Mouse (Mus musculus): ENCODE results near the gene Gm12185. TPM values are rescaled to one million over a fixed set of nuclear protein-coding genes. Genes with fewer than 3 reads are reported as not detected.
A peak's percentile ranks its signal among the peaks of the same experiment; 100 is the strongest.
"Not testable (repeated sequence)": the region's sequence is repeated elsewhere in the genome, so short reads cannot be mapped to it uniquely, and the experiment has no call there.

The Gm12185 gene
- polyA plus RNA-seq, 1 experiment from 2014 or later = not detected

DNA sequence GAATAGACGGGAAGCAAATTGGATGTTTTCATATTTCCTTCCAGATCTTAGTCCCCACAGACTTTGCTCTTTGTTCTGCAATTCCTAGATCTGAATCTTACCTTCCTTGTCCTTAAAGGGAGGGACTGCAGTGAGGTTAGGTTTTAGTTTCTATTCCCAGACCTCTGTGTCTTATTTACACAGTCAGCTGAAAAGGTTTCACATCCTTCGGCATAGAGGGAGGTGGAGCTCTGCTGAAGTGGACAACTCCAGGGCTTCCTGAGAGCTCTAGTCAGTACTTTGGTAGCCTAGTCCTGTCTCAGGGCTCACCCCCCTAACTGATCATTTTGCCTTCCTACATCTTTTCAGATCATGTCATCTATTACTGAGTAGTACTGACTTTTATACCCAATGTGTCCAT is 90.0 kb downstream of the Gm12185 start, which contains the start of gene Gm5431:
Gm5431 (minus strand) TSS at position 194 of the 400 bp plus-strand sequence.
- Histone ChIP-seq H3K4me1 (no peaks in the 10 kb centered on the region), H3K9ac (no peak within 1 kb of the TSS), H3K27me3 (no peaks in the 10 kb centered on the region), H3K4me3 (no peak within 1 kb of the TSS), H3K4me2 (replicated peaks) (no peak within 1 kb of the TSS), H3K36me3 (no peaks in the 10 kb centered on the region), H3K27ac (no peak within 1 kb of the TSS), H3K9me3 (no peaks in the 10 kb centered on the region)
- ATAC-seq (ENCODE audit: insufficient number of reproducible peaks, insufficient read depth, low FRiP score, low TSS enrichment) = no peak
- WGBS = 68% methylated on average over 2 of the region's 2 CpGs

DNA sequence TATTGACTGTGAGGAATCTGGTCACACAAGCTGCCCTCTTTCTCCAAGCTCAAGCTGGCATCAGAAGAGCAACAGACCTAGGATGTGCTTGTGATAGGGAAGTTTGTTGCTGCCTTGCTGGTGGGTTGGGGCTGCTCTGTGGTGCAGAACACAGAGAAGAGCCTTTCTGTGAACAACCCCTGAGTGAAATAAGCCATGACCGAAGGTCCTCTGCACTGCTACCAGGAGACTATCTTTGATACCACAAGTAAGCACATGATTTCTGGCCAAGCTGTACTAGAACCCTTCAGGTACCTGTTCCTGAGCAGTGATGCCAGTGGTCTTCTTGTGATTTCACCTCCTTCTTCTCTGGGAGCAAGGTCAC is 90.5 kb downstream of the Gm12185 start:
- not testable (repeated sequence) for H3K27me3 ChIP-seq; H3K9me3 ChIP-seq; H3K4me2 ChIP-seq (replicated peaks); H3K27ac ChIP-seq; ATAC-seq (ENCODE audit: insufficient number of reproducible peaks, insufficient read depth, low FRiP score, low TSS enrichment); H3K4me1 ChIP-seq; H3K36me3 ChIP-seq; H3K4me3 ChIP-seq; H3K9ac ChIP-seq
- WGBS = 89% methylated on average over 1 of the region's 1 CpGs

- not testable (repeated sequence) for H3K4me1 ChIP-seq; H3K27ac ChIP-seq; H3K4me2 ChIP-seq (replicated peaks); H3K4me3 ChIP-seq; H3K27me3 ChIP-seq; H3K9me3 ChIP-seq; H3K36me3 ChIP-seq; ATAC-seq (ENCODE audit: insufficient number of reproducible peaks, insufficient read depth, low FRiP score, low TSS enrichment); H3K9ac ChIP-seq
- WGBS = 69% methylated on average over 6 of the region's 6 CpGs
These were observed 91.1 kb downstream of the Gm12185 start for GRCm38 (mm10) chr11:48900654-48901566.

- Histone ChIP-seq H3K27ac (no peak overlapping the region), H3K9me3 (no peaks in the 10 kb centered on the region), H3K27me3 (no peaks in the 10 kb centered on the region), H3K9ac (no peak overlapping the region), H3K4me2 (replicated peaks) (no peak overlapping the region), H3K4me1 (no peaks in the 10 kb centered on the region), H3K36me3 (no peaks in the 10 kb centered on the region), H3K4me3 (no peak overlapping the region)
- no peak for ATAC-seq (ENCODE audit: insufficient number of reproducible peaks, insufficient read depth, low FRiP score, low TSS enrichment)
- WGBS = 73% methylated on average over 2 of the region's 2 CpGs
These were observed 93.1 kb downstream of the Gm12185 start for GRCm38 (mm10) chr11:48898812-48899431.

DNA sequence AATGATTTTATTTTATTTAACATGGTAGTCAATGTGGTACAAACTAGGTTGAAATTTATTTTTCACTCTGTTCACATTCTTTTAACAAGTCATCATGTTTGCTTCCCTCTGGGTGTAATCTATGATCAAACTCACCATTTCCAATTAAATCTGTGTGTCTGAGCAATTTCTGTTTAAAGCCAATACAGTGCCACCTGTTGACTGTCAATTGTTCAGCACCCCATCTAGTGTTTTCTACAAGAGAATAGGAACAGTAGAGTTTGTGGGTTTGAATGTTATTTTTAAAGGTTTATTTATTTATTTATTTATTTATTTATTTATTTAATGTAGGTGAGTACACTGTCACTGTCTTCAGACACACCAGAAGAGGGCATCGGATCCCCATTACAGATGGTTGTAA is 115.3 kb downstream of the Gm12185 start:
- no peak overlapping the region for H3K4me2 ChIP-seq (replicated peaks)
- no peaks in the 10 kb centered on the region for H3K36me3 ChIP-seq
- H3K4me3 ChIP-seq = no peak overlapping the region
- no peak overlapping the region for H3K9ac ChIP-seq
- no peaks in the 10 kb centered on the region; the same call in 1 of the 2 replicates for H3K27me3 ChIP-seq
- H3K9me3 ChIP-seq = no peaks in the 10 kb centered on the region
- ATAC-seq (ENCODE audit: insufficient number of reproducible peaks, insufficient read depth, low FRiP score, low TSS enrichment) = no peak
- H3K4me1 ChIP-seq = no peaks in the 10 kb centered on the region
- WGBS = 85% methylated on average over 1 of the region's 1 CpGs
- H3K27ac ChIP-seq = no peak overlapping the region

DNA sequence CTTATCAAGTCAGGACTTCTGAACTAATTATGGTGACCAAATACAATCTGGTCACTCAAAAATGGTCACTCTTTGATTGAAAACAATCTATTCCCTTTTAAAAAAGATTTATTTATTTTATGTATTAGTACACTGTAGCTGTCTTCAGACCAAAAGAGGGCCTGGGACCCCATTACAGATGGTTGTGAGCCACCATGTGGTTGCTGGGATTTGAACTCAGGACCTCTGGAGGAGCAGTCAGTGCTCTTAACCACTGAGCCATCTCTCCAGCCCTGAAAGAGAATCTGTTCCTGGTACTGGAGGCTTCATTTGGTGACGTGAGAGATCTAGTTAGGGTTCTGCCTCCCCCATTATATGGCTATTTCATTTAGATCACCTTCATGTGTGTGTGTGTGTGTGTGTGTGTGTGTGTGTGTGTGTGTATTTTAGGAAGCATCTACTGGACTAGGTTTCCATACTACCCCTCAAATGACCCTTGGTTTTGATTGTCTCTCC is 116.6 kb downstream of the Gm12185 start:
- not testable (repeated sequence) for H3K36me3 ChIP-seq; ATAC-seq (ENCODE audit: insufficient number of reproducible peaks, insufficient read depth, low FRiP score, low TSS enrichment)
- 89% methylated on average over 1 of the region's 1 CpGs for WGBS

GRCm38 (mm10) chr11:48874465-48874864 is 117.6 kb downstream of the Gm12185 start:
- no peak for ATAC-seq (ENCODE audit: insufficient number of reproducible peaks, insufficient read depth, low FRiP score, low TSS enrichment)
- Histone ChIP-seq H3K27me3 (no peaks in the 10 kb centered on the region; the same call in 1 of the 2 replicates), H3K9ac (no peak overlapping the region), H3K36me3 (no peaks in the 10 kb centered on the region), H3K4me3 (no peak overlapping the region), H3K27ac (no peak overlapping the region), H3K9me3 (no peaks in the 10 kb centered on the region), H3K4me2 (replicated peaks) (no peak overlapping the region), H3K4me1 (no peaks in the 10 kb centered on the region)
- WGBS = 1% methylated on average over 4 of the region's 4 CpGs

More for the DNA sequence above, 116.6 kb downstream of the Gm12185 start:
- H3K27ac ChIP-seq; H3K9ac ChIP-seq; H3K9me3 ChIP-seq; H3K4me1 ChIP-seq; H3K4me3 ChIP-seq; H3K27me3 ChIP-seq; H3K4me2 ChIP-seq (replicated peaks): not testable (repeated sequence)

DNA sequence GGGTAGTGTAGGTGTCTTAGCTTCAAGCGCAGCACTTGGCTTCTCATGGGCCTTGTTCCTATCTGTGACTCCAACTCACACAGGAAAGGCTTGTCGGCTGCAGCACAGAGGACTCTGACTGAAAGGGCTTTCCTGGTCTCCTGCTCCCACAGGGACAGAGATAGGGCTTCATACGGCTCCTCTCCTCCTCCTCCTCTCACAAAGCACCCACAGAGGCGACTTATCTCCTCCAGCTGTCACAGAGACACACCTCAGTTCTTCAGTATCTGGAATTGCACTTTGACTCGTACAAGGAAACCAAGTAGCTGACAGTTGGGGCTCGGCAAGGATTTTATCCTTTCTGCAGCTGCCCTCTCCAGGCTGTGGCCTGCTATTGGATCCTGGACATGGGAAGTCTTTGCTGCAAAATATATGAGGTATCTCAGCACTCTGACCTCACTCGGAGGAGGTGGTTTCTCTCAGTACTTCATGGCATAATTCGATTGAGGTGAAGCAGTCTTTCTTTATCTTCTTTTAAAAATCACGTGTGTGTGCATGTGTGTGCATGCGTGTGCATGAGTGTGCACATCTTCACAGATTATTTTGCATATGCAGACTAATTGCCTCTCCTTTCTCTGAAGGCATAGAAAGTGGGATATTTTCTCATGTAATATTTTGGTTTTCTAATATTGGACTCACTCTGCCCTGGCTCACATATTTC is 118.3 kb downstream of the Gm12185 start:
- no peak for ATAC-seq (ENCODE audit: insufficient number of reproducible peaks, insufficient read depth, low FRiP score, low TSS enrichment)
- Histone ChIP-seq H3K4me1 (no peaks in the 10 kb centered on the region), H3K36me3 (no peaks in the 10 kb centered on the region), H3K27ac (no peak overlapping the region), H3K4me2 (replicated peaks) (no peak overlapping the region), H3K9ac (no peak overlapping the region), H3K27me3 (no peaks in the 10 kb centered on the region; the same call in 1 of the 2 replicates), H3K4me3 (no peak overlapping the region), H3K9me3 (no peaks in the 10 kb centered on the region)
- 75% methylated on average over 10 of the region's 10 CpGs for WGBS

DNA sequence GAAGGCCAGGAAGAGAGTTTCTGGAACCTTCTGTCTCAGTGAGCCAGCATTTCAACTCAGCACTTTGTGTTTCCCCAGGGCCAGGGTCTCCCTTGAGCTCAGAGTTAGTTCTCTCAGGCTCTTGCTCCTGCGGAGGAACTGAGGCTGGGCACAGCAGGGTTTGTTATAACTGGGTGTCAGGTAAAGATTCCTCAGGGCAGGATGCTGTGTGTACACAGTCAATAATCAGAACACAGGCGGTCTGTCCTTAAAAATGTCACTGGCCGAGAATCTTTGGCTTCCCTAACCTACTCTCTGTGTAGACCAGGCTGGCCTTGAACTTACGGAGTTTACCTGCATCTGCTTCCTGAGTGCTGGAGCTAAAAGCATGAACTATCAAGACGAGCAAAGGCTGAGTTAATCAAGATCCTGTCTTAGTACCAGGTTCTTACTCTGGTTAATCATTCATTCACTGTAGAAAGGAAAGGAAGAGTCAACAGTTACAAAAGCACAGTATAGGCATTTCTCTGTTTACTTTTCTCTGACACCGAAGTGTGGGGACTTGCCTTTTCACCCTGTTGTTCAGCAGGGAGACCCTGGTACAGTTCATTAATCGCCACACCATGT is 119.2 kb downstream of the Gm12185 start:
- H3K27ac ChIP-seq = no peak overlapping the region

DNA sequence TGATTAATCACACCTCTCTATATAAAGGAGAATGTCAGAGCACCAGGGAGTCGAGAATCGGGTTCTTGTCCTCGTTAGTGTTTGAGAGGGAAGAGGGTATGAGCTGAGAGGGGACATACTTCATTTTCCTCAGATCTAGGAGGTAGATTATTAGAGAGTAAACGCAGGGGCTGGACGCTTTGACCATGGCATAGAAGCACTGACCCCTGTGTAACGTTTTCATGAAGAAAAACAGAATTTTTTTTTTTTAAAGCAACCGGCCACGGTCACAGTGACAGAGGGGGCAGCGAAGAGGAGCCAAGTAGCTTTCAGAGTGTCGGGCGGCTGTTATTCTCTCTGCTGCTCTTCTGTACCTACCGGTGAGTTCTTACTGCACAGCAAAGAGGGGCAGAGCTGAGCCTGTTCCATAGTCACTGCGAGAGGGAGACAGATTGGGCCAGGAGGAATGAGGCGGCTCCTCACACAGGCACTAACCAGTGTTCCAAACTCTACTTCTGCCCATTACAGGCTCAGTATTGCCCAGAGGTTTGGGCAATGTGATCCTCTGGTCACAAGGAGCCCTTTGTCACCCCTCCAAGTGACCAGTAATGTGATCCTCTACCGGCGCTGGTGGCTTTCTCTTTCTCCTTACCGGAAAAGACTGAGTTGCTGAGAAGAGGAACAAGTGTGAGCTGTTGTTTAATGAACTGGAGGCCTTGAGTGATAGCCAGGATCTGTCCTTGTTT is 120.0 kb downstream of the Gm12185 start:
- ATAC-seq (ENCODE audit: insufficient number of reproducible peaks, insufficient read depth, low FRiP score, low TSS enrichment) = no peak; the same call in 1 of the 2 replicates
- 0 out of 2 replicates have a peak overlapping the region, but pooled peaks have one; percentile 31 for H3K9ac ChIP-seq
- H3K4me3 ChIP-seq = peak overlapping the region; percentile 38
- H3K27ac ChIP-seq = no peak overlapping the region
- peak overlapping the region; percentile 66 for H3K4me2 ChIP-seq (replicated peaks)
- no peaks in the 10 kb centered on the region for H3K4me1 ChIP-seq
- no peaks in the 10 kb centered on the region; the same call in 1 of the 2 replicates for H3K27me3 ChIP-seq
- H3K36me3 ChIP-seq = no peaks in the 10 kb centered on the region
- no peaks in the 10 kb centered on the region for H3K9me3 ChIP-seq
- 6% methylated on average over 17 of the region's 17 CpGs for WGBS

More for the DNA sequence above, 119.2 kb downstream of the Gm12185 start:
- Histone ChIP-seq H3K9ac (no peak overlapping the region), H3K4me1 (no peaks in the 10 kb centered on the region), H3K4me2 (replicated peaks) (no peak overlapping the region), H3K4me3 (no peak overlapping the region), H3K27me3 (no peaks in the 10 kb centered on the region; the same call in 1 of the 2 replicates), H3K9me3 (no peaks in the 10 kb centered on the region), H3K36me3 (no peaks in the 10 kb centered on the region)
- ATAC-seq (ENCODE audit: insufficient number of reproducible peaks, insufficient read depth, low FRiP score, low TSS enrichment) = no peak
- 78% methylated on average over 7 of the region's 7 CpGs for WGBS
